Mouse (Mus musculus) lung, embryonic 14.5 days (tissue): ENCODE measurements around the gene Rln1. TPM values are rescaled to one million over a fixed set of nuclear protein-coding genes. Genes with fewer than 3 reads are reported as not detected.

Experiments
- ATAC-seq: fragments of 200-750 bp; cut with Nextera tagmentation; 2 replicates; pipeline ENCODE4 v1.8.0; 2017; ENCODE audit warnings: mild to moderate bottlenecking, moderate TSS enrichment, moderate library complexity; ENCODE audit not compliant: insufficient read depth
- DNase-seq: peaks from one replicate; pipeline ENCODE4 v3.0.0-alpha.2; 2015
- H3K27ac ChIP-seq: fragments of 300-500 bp; sonication (generic); 2 replicates; pipeline ENCODE4 v1.5.1; 2014; ENCODE audit warnings: low read depth, mild to moderate bottlenecking, moderate library complexity
- H3K27me3 ChIP-seq: fragments of 300-500 bp; sonication (generic); 2 replicates; pipeline ENCODE4 v1.6.1; 2014; ENCODE audit warnings: low read length, control low read depth; ENCODE audit not compliant: insufficient read depth
- H3K36me3 ChIP-seq: fragments of 300-500 bp; sonication (generic); 2 replicates; pipeline ENCODE4 v1.6.1; 2014; ENCODE audit warnings: control low read depth; ENCODE audit not compliant: insufficient read depth
- H3K4me1 ChIP-seq: fragments of 300-500 bp; sonication (generic); 2 replicates; pipeline ENCODE4 v1.6.1; 2014; ENCODE audit warnings: antibody characterized with exemption, control low read depth; ENCODE audit not compliant: insufficient read depth
- H3K4me2 ChIP-seq: fragments of 300-500 bp; sonication (generic); 2 replicates; pipeline ENCODE4 v1.6.1; 2014; ENCODE audit warnings: mild to moderate bottlenecking
- H3K4me3 ChIP-seq: fragments of 300-500 bp; sonication (generic); 2 replicates; pipeline ENCODE4 v1.5.1; 2014; ENCODE audit warnings: low read depth, low read length
- H3K9ac ChIP-seq: fragments of 300-500 bp; sonication (generic); 2 replicates; pipeline ENCODE4 v1.6.1; 2014
- H3K9me3 ChIP-seq: fragments of 300-500 bp; sonication (generic); 2 replicates; pipeline ENCODE4 v1.6.1; 2016; ENCODE audit warnings: low read depth, low read length, control low read depth
- CTCF ChIP-seq: IDR thresholded peaks from 2 replicates; pipeline ENCODE4 v1.5.1; 2016; ENCODE audit warnings: antibody characterized with exemption, low read depth
- WGBS: fragments of 180-500 bp; shearing (Covaris S2); extraction: QIAGEN DNeasy Blood & Tissue Kit; methylation state at CpG from one replicate; pipeline ENCODE4 v1.1.7; 2014; 5-methylcytosine and 5-hydroxymethylcytosine counted together
- polyA plus RNA-seq: library from polyadenylated mRNA; unstranded; fragments of >200 nt; fragmentation: Nextera tagmentation; extraction: Ambion mirVana; gene quantifications from 2 replicates; pipeline ENCODE4 v1.2.1, GENCODE M21; 2014

Rln1 gene
- polyA plus RNA-seq, 1 experiment from 2014 or later = not detected

DNA sequence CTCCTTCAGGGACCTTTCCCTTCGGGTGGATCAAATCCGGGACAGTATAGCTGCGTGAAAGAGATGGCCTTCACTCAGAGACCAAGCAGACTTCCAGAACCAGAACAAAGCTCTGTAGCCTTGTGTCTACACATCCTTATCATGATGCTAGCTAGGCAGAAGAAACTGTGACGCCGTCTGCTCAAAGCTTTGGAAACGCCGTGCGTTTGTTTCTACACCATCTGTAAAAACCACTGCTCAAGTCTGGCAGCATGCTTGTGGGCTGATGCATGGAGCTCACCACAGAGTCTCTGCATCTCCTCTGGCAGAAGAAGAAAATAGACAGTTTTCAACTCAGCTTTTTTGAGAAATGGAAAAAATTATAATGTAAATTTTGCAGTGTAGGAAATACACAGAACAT is 22.7 kb downstream of the Rln1 start:
- Histone ChIP-seq H3K9ac (no peak overlapping the region), H3K27ac (no peak overlapping the region), H3K36me3 (peaks cover 12% of the 10 kb centered on the region), H3K4me3 (no peak overlapping the region), H3K4me1 (no peaks in the 10 kb centered on the region), H3K27me3 (no peaks in the 10 kb centered on the region), H3K4me2 (no peak overlapping the region), H3K9me3 (no peaks in the 10 kb centered on the region)
- DNase-seq (no peak), ATAC-seq (no peak)
- TF ChIP-seq CTCF = no peak
- WGBS = 86% methylated on average over 8 of the region's 8 CpGs

DNA sequence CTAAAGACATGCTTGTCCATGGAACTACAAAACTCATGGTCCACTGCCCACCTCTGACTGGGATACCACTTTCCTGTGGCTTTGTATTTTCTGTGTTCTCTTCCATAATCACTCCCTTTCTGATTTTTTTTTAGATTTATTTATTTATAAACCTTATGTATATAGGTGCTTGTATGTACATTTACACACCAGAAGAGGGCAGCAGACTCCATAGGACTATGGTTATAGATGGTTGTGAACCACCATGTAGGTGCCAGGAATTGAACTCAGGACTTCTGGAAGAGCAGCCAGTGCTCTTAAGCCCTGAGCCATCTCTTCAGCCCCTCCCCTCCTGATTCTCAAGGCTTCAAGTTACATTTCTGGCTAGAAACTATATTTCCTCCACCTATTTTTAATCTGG is 25.6 kb downstream of the Rln1 start:
- no peak for ATAC-seq
- Histone ChIP-seq H3K36me3 (peaks cover 12% of the 10 kb centered on the region), H3K27me3 (no peaks in the 10 kb centered on the region), H3K4me3 (no peak overlapping the region), H3K9me3 (no peaks in the 10 kb centered on the region), H3K9ac (no peak overlapping the region), H3K4me2 (no peak overlapping the region), H3K27ac (no peak overlapping the region), H3K4me1 (no peaks in the 10 kb centered on the region)
- TF ChIP-seq CTCF = no peak
- no peak for DNase-seq

DNA sequence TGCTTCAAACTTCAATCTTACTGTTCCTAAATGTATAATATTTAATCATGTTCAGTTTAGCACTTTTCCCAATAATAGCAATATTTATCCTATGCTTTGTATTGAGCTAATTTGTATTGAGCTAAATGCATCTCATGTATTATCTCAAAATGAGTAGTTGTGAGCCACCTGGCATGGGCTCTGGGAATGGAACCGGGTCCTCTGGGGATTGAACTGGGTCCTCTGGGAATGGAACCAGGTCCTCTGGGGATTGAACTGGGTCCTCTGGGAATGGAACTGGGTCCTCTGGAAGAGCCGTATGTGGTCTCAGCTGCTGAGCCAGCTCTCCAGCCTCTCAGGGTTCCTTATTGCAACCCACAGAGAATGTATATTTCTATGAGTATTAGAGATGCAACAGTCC is 32.4 kb downstream of the Rln1 start:
- no peak for DNase-seq
- WGBS = 93% methylated on average over 2 of the region's 2 CpGs
- Histone ChIP-seq H3K36me3 (peaks cover 23% of the 10 kb centered on the region), H3K9me3 (no peaks in the 10 kb centered on the region), H3K27ac (no peak overlapping the region), H3K4me1 (no peaks in the 10 kb centered on the region), H3K4me3 (no peak overlapping the region), H3K27me3 (no peaks in the 10 kb centered on the region), H3K4me2 (no peak overlapping the region), H3K9ac (no peak overlapping the region)
- TF ChIP-seq CTCF = no peak
- no peak for ATAC-seq

DNA sequence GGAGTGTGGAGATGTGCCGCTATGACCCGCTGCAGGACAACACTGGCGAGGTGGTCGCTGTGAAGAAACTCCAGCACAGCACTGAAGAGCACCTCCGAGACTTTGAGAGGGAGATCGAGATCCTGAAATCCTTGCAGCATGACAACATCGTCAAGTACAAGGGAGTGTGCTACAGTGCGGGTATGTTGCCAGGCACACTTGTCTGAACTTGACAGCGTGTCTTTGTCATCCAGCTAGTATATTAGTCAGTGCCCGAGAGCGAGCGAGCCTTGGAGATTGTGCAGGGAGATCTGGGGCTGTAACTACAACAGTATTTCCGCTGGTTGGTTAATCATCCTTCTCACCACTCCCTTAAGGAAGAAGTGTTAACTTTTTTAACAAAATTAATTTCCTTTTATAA is 33.6 kb downstream of the Rln1 start:
- DNase-seq (no peak), ATAC-seq (no peak)
- Histone ChIP-seq H3K4me1 (no peaks in the 10 kb centered on the region), H3K9ac (no peak overlapping the region), H3K9me3 (no peaks in the 10 kb centered on the region), H3K36me3 (peaks cover 32% of the 10 kb centered on the region), H3K27ac (no peak overlapping the region), H3K27me3 (no peaks in the 10 kb centered on the region), H3K4me2 (no peak overlapping the region), H3K4me3 (no peak overlapping the region)
- TF ChIP-seq CTCF = no peak
- 91% methylated on average over 13 of the region's 13 CpGs for WGBS

DNA sequence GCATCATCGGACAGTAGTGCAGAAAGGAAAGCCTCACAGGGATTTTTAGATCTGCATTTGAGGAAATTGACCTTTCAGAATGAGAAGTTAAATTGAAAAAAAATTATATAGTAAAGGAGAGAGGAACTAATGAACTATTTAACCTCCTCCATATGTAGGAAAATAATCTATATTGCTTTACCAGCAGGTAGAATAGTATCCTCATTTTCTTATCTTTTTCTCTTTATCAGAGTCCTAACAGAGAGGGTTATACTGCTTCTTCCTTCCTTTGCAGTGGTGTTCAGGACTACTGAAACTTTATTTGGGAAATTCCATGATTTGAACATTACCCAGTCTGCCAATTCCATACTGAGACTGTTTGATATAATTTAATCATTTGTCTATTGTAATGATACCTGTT is 37.1 kb downstream of the Rln1 start:
- Histone ChIP-seq H3K36me3 (peaks cover 35% of the 10 kb centered on the region), H3K4me2 (no peak overlapping the region), H3K9ac (no peak overlapping the region), H3K4me3 (no peak overlapping the region), H3K4me1 (no peaks in the 10 kb centered on the region), H3K27ac (no peak overlapping the region), H3K9me3 (no peaks in the 10 kb centered on the region), H3K27me3 (no peaks in the 10 kb centered on the region)
- no peak for TF ChIP-seq CTCF
- no peak for ATAC-seq
- DNase-seq = no peak
- WGBS = 92% methylated on average over 1 of the region's 1 CpGs

DNA sequence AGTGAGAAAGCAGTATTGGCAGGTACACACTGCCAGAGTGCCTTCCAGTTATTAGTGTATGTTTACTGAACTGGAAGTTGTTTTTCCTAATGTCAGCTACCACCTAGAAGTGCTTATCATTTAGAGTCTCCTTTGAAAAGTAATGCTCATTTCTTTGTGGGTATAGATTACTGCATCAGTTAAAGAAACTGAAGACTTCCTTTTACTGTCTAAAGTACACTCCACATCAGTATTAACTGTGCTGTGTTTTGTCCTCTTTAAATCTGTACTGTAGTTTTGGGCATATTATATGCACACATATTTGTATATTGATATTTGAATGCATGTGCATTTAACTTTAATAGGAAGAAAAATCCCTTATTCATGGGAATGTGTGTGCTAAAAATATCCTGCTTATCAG is 38.3 kb downstream of the Rln1 start:
- no peaks in the 10 kb centered on the region for H3K4me1 ChIP-seq
- ATAC-seq = no peak
- H3K27me3 ChIP-seq = no peaks in the 10 kb centered on the region
- TF ChIP-seq CTCF = no peak
- no peak overlapping the region for H3K27ac ChIP-seq
- no peaks in the 10 kb centered on the region for H3K9me3 ChIP-seq
- no peak overlapping the region for H3K9ac ChIP-seq
- H3K36me3 ChIP-seq = peaks cover 41% of the 10 kb centered on the region
- DNase-seq = no peak
- no peak overlapping the region for H3K4me3 ChIP-seq
- no peak overlapping the region for H3K4me2 ChIP-seq

DNA sequence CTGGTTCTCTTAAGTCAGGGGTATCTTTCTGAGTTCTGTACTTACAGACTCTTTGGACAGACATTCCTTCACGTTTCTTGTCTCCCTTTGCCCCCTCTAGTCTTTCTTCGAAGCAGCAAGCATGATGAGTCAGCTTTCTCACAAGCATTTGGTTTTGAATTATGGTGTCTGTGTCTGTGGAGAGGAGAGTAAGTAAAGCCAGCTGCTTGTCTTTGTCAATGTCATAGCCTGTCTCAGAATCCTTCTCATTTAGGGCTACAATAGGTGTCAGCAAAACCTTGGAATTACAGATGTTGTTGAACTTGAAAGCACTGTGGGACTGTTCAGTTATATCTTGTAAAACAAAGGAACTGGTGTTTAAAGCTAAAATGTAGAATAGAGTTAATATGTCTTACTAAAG is 39.7 kb downstream of the Rln1 start:
- 39% methylated on average over 2 of the region's 2 CpGs for WGBS
- H3K4me2 ChIP-seq = no peak overlapping the region
- peaks cover 28% of the 10 kb centered on the region for H3K36me3 ChIP-seq
- no peak overlapping the region for H3K27ac ChIP-seq
- no peaks in the 10 kb centered on the region for H3K27me3 ChIP-seq
- no peak overlapping the region for H3K4me3 ChIP-seq
- H3K9ac ChIP-seq = no peak overlapping the region
- DNase-seq (no peak), ATAC-seq (no peak)
- TF ChIP-seq CTCF = no peak
- no peaks in the 10 kb centered on the region for H3K9me3 ChIP-seq
- no peaks in the 10 kb centered on the region for H3K4me1 ChIP-seq

DNA sequence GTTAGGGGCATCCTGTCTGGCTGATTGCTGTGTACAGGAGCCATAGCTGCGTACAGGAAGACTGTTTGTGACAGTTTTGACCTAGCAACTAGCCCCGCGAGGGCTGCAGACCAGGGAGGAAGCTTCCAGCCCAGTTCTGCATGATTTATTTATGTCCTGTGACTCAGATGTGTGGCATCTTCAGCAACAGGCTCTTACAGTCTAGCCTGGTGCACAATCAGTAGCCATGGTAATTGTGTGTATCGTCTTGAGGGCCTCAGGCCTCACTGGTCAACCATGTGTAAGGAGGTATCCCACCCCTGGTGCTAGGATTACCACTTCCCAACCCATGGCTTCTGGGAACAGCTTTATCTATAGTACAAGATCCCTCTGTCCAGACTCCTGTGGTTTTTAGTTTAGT is 41.9 kb downstream of the Rln1 start:
- TF ChIP-seq CTCF = no peak
- H3K27ac ChIP-seq = no peak overlapping the region
- 60% methylated on average over 4 of the region's 4 CpGs for WGBS
- peaks cover 24% of the 10 kb centered on the region for H3K36me3 ChIP-seq
- ATAC-seq (no peak), DNase-seq (no peak)
- H3K4me1 ChIP-seq = no peaks in the 10 kb centered on the region
- H3K9ac ChIP-seq = no peak overlapping the region
- no peak overlapping the region for H3K4me3 ChIP-seq
- no peaks in the 10 kb centered on the region for H3K27me3 ChIP-seq
- no peak overlapping the region for H3K4me2 ChIP-seq
- no peaks in the 10 kb centered on the region for H3K9me3 ChIP-seq
